Mouse (Mus musculus) spleen, adult 2 months (tissue): ENCODE data around the gene Ctsh. TPM values are rescaled to one million over a fixed set of nuclear protein-coding genes. Genes with fewer than 3 reads are reported as not detected.
A peak's percentile ranks its signal among the peaks of the same experiment; 100 is the strongest.
"Not testable (repeated sequence)": the region's sequence is repeated elsewhere in the genome, so short reads cannot be mapped to it uniquely, and the experiment has no call there.

Experiments used
- DNase-seq, 2 experiments: peaks; one replicate each; pipeline versions ENCODE4 v3.0.0 to v3.0.0-alpha.2; 2012 to 2021; ENCODE audit warnings: low spot score in 2 of 2, low read depth in 1 of 2
- H3K27ac ChIP-seq: fragments of 200-500 bp; 2 replicates; pipeline ENCODE4 v1.5.1; 2012; ENCODE audit warnings: low read length, inconsistent platforms; ENCODE audit not compliant: insufficient read depth
- H3K27me3 ChIP-seq: fragments of 200-500 bp; 2 replicates; pipeline ENCODE4 v1.6.1; 2012; ENCODE audit warnings: mild to moderate bottlenecking, moderate library complexity, low read length, inconsistent platforms; ENCODE audit not compliant: control insufficient read depth, insufficient read depth
- H3K36me3 ChIP-seq: fragments of 200-500 bp; 2 replicates; pipeline ENCODE4 v1.6.1; 2012; ENCODE audit warnings: mild to moderate bottlenecking, low read length, inconsistent platforms; ENCODE audit not compliant: control insufficient read depth, insufficient read depth
- H3K4me1 ChIP-seq: fragments of 200-500 bp; 2 replicates; pipeline ENCODE4 v1.6.1; 2011; ENCODE audit warnings: inconsistent platforms; ENCODE audit not compliant: control insufficient read depth, insufficient read depth, insufficient read length
- H3K4me3 ChIP-seq: fragments of 200-500 bp; 2 replicates; pipeline ENCODE4 v1.5.1; 2011; ENCODE audit warnings: mild to moderate bottlenecking, inconsistent platforms; ENCODE audit not compliant: insufficient read depth, insufficient read length; ENCODE audit errors: extremely low read depth
- CTCF ChIP-seq: fragments of 200-500 bp; IDR thresholded peaks from 2 replicates; pipeline ENCODE4 v1.5.1; 2011; ENCODE audit warnings: mild to moderate bottlenecking, inconsistent platforms; ENCODE audit not compliant: insufficient read depth, insufficient read length, insufficient replicate concordance; ENCODE audit errors: extremely low read depth
- POLR2A ChIP-seq: fragments of 200-500 bp; IDR thresholded peaks from 2 replicates; pipeline ENCODE4 v1.6.1; 2011; ENCODE audit warnings: low read depth, low read length, inconsistent platforms
- WGBS: fragments of 180-500 bp; shearing (Covaris S2); methylation state at CpG from one replicate; pipeline ENCODE4 v1.1.7; 2018; 5-methylcytosine and 5-hydroxymethylcytosine counted together
- polyA plus RNA-seq: library from polyadenylated mRNA; depleted of rRNA; stranded (reverse); fragments of >200 nt; gene quantifications from 2 replicates; pipeline ENCODE4 v1.2.3, GENCODE M21; 2012

Ctsh gene
- polyA plus RNA-seq, 1 experiment: 65.0 TPM

DNA sequence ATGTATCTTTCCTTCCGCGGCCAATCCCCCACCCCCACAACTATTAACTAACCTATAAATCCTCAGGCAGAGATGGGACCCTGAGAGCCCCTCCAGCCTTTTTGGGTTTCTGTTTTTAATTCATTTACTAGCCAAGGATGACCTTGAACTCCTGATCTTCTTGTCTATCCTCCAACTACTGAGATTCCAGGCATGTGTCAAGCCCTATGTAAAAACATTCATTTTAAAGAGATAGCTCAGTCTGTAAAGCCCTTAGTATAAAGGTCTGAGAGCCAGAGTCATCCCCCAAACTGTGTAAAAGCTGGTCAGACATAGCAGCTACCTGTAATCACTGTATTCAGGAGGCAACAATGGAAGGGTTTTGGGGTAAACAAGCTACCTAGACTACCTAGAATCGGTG is 2.0 kb downstream of the Ctsh start:
- peak overlapping the region; percentile 56 for H3K4me3 ChIP-seq
- no peak for TF ChIP-seq CTCF
- no peak for TF ChIP-seq POLR2A
- 85% methylated on average over 3 of the region's 3 CpGs for WGBS
- peak overlapping the region; percentile 14; the same call in 1 of the 2 replicates for H3K27ac ChIP-seq
- H3K4me1 ChIP-seq: peaks cover 6% of the 10 kb centered on the region; the same call in 1 of the 2 replicates
- no peaks in the 10 kb centered on the region for H3K27me3 ChIP-seq
- H3K36me3 ChIP-seq: no peaks in the 10 kb centered on the region
- DNase-seq: no peak

- peak overlapping the region; percentile 14 for H3K27ac ChIP-seq
- H3K4me1 ChIP-seq: peaks cover 13% of the 10 kb centered on the region; the same call in 1 of the 2 replicates
- TF ChIP-seq CTCF: no peak
- no peak for TF ChIP-seq POLR2A
- WGBS: 84% methylated on average over 2 of the region's 2 CpGs
- H3K27me3 ChIP-seq: no peaks in the 10 kb centered on the region
- H3K4me3 ChIP-seq: no peak overlapping the region
- no peak for DNase-seq
- H3K36me3 ChIP-seq: no peaks in the 10 kb centered on the region; the same call in 1 of the 2 replicates
These were observed 2.8 kb downstream of the Ctsh start for GRCm38 (mm10) chr9:90056716-90057115.

- no peak for TF ChIP-seq CTCF
- TF ChIP-seq POLR2A: no peak
- 12% methylated on average over 9 of the region's 9 CpGs for WGBS
- H3K4me3 ChIP-seq: peak overlapping the region; percentile 35; the same call in 1 of the 2 replicates
- DNase-seq: peak; percentile 55 to 75
- no peaks in the 10 kb centered on the region for H3K27me3 ChIP-seq
- H3K4me1 ChIP-seq: peaks cover 17% of the 10 kb centered on the region; the same call in 1 of the 2 replicates
- peaks cover 10% of the 10 kb centered on the region for H3K36me3 ChIP-seq
- peak overlapping the region; percentile 97 for H3K27ac ChIP-seq
These were observed 6.0 kb downstream of the Ctsh start for GRCm38 (mm10) chr9:90059828-90060573.

DNA sequence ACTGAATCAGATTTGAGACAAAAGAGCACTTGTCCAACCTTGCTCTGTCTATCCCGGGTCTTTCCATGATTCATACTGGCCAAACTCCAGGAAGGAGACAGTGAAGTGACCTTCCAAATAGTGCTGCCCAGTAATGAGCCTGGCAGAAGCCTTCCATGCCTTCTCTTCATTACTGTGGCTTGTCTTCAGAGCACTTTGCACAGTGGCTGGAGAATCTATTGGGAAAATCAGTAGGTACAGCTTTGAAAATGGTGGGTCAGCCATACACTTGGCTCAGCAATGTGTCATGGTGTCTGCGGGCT is 6.6 kb downstream of the Ctsh start:
- no peak overlapping the region for H3K4me3 ChIP-seq
- H3K36me3 ChIP-seq: peaks cover 12% of the 10 kb centered on the region
- DNase-seq: no peak
- H3K27me3 ChIP-seq: no peaks in the 10 kb centered on the region
- peak overlapping the region; percentile 90 for H3K27ac ChIP-seq
- 52% methylated on average over 2 of the region's 2 CpGs for WGBS
- TF ChIP-seq CTCF (no peak), POLR2A (no peak)
- H3K4me1 ChIP-seq: peaks cover 17% of the 10 kb centered on the region; the same call in 1 of the 2 replicates

DNA sequence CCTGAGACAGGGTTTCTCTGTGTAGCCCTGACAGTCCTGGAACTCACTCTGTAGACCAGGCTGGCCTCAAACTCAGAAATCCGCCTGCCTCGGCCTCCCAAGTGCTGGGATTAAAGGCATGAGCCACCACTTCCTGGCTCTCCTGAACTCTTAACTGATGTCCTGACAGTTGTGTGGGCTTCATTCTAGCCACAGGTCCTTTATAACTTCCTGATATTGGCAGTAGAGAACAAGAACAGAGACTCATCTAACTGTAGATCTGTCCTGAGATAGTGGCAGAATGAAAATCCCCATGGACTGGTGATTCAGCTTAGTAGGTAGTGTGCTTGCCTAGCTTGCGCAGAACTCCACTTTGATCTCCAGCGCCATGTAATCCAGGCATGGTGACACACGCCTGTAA is 7.0 kb downstream of the Ctsh start:
- Histone ChIP-seq H3K36me3 (peaks cover 14% of the 10 kb centered on the region), H3K4me1 (peaks cover 17% of the 10 kb centered on the region; the same call in 1 of the 2 replicates), H3K27ac (peak overlapping the region; percentile 90)
- H3K4me3 ChIP-seq, H3K27me3 ChIP-seq, DNase-seq: not testable (repeated sequence)
- WGBS: 64% methylated on average over 5 of the region's 5 CpGs

GRCm38 (mm10) chr9:90067341-90067740 is 13.4 kb downstream of the Ctsh start:
- WGBS: 55% methylated on average over 2 of the region's 2 CpGs
- Histone ChIP-seq H3K4me1 (no peaks in the 10 kb centered on the region), H3K27ac (no peak overlapping the region), H3K4me3 (no peak overlapping the region), H3K36me3 (peaks cover 48% of the 10 kb centered on the region), H3K27me3 (no peaks in the 10 kb centered on the region)
- no peak for DNase-seq
- no peak for TF ChIP-seq CTCF
- no peak for TF ChIP-seq POLR2A

DNA sequence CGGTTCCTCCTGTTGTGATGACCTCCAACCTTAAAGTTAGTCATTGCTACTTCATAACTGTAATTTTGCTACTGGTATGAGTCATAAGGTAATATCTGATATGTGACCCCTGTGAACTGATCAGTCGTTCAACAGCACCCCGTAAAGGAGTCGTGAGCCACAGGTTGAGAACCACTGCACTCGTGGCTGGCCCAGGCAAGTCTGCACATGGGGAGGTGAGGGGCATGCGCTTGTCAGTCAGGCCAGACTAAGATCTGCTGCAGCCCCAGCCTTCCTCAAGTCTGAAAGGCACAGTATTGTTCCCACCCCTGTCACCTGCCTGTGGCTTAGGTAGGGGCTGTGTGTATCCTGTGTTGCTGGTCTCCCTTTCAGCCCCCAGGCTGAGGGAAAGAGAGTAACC is 14.8 kb downstream of the Ctsh start:
- WGBS: 90% methylated on average over 6 of the region's 6 CpGs
- Histone ChIP-seq H3K4me1 (no peaks in the 10 kb centered on the region), H3K27ac (no peak overlapping the region), H3K27me3 (no peaks in the 10 kb centered on the region), H3K4me3 (no peak overlapping the region), H3K36me3 (peaks cover 47% of the 10 kb centered on the region)
- DNase-seq: no peak
- no peak for TF ChIP-seq CTCF
- TF ChIP-seq POLR2A: no peak
